Mouse (Mus musculus) midbrain, embryonic 11.5 days (tissue): Measurements from ENCODE around the gene Zfp870. TPM values are rescaled to one million over a fixed set of nuclear protein-coding genes. Genes with fewer than 3 reads are reported as not detected.
"Not testable (repeated sequence)": the region's sequence is repeated elsewhere in the genome, so short reads cannot be mapped to it uniquely, and the experiment has no call there.

Experiments used
- ATAC-seq: fragments of 200-750 bp; cut with Nextera tagmentation; 2 replicates; pipeline ENCODE4 v1.8.0; 2017; ENCODE audit warnings: moderate TSS enrichment, moderate library complexity; ENCODE audit not compliant: low FRiP score
- DNase-seq: peaks from one replicate; pipeline ENCODE4 v3.0.0; 2015; ENCODE audit warnings: low spot score; ENCODE audit errors: missing footprints
- H3K27ac ChIP-seq: fragments of 300-500 bp; sonication (generic); 2 replicates; pipeline ENCODE4 v1.5.1; 2014; ENCODE audit warnings: low read depth, low read length
- H3K27me3 ChIP-seq: fragments of 300-500 bp; sonication (generic); 2 replicates; pipeline ENCODE4 v1.6.1; 2014; ENCODE audit warnings: mild to moderate bottlenecking, low read length, moderate library complexity, mixed read lengths; ENCODE audit not compliant: control insufficient read depth, insufficient read depth
- H3K36me3 ChIP-seq: fragments of 300-500 bp; sonication (generic); 2 replicates; pipeline ENCODE4 v1.6.1; 2014; ENCODE audit warnings: mild to moderate bottlenecking, low read length, moderate library complexity, mixed read lengths; ENCODE audit not compliant: control insufficient read depth, insufficient read depth
- H3K4me1 ChIP-seq: fragments of 300-500 bp; sonication (generic); 2 replicates; pipeline ENCODE4 v1.6.1; 2014; ENCODE audit warnings: low read length; ENCODE audit not compliant: control insufficient read depth, insufficient read depth
- H3K4me2 ChIP-seq: fragments of 300-500 bp; sonication (generic); 2 replicates; pipeline ENCODE4 v1.6.1; 2014; ENCODE audit warnings: mild to moderate bottlenecking, moderate library complexity
- H3K4me3 ChIP-seq: fragments of 300-500 bp; sonication (generic); 2 replicates; pipeline ENCODE4 v1.5.1; 2014; ENCODE audit warnings: low read depth, low read length
- H3K9ac ChIP-seq: fragments of 300-500 bp; sonication (generic); 2 replicates; pipeline ENCODE4 v1.6.1; 2014; ENCODE audit warnings: low read length
- H3K9me3 ChIP-seq: fragments of 300-500 bp; sonication (generic); 2 replicates; pipeline ENCODE4 v1.6.1; 2016; ENCODE audit warnings: low read length; ENCODE audit not compliant: control insufficient read depth
- WGBS: fragments of 180-500 bp; shearing (Covaris S2); extraction: QIAGEN DNeasy Blood & Tissue Kit; methylation state at CpG from one replicate; pipeline ENCODE4 v1.1.7; 2014; 5-methylcytosine and 5-hydroxymethylcytosine counted together
- polyA plus RNA-seq: library from polyadenylated mRNA; unstranded; fragments of >200 nt; fragmentation: Nextera tagmentation; extraction: Ambion mirVana; gene quantifications from 2 replicates; pipeline ENCODE4 v1.2.1, GENCODE M21; 2014

The Zfp870 gene
- polyA plus RNA-seq, 1 experiment from 2014 or later, result 11.0 TPM

DNA sequence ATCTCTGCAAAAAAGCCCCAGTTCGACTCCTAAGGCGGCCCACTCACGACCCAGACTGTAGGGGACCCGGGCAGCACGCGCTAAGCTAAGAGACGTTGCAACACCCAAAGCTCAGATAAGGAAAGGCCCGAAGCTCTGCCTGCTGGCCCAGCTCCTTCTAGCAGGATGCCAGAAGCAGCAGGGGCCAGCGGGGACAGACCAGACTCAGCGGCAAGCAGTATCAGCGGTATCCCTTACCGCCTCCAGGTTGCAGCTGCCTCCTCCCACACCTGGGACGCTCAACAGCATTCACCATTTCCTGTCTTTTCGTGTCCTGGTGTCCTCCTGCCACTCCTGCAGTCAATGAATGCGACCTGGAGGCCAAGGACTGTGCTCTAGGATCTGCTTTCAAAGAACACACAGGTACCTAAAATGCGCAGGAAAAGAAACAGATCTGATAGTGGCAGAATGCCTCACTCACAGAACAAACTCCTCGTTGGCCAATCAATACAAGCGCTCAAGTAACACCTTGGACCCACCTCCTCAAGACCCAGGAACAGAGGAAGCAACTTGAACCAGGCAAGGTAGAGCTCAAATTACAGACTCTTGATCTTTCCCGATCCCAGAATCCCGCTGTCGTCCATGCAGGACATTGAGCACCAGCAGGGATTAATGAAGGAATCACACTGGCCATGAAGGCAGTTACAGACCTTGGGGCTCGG, 13.8 kb downstream of the Zfp870 start:
- Histone ChIP-seq H3K4me1 (no peaks in the 10 kb centered on the region), H3K9me3 (no peaks in the 10 kb centered on the region), H3K9ac (no peak overlapping the region), H3K27ac (no peak overlapping the region), H3K4me2 (no peak overlapping the region), H3K4me3 (no peak overlapping the region), H3K36me3 (no peaks in the 10 kb centered on the region; the same call in 1 of the 2 replicates), H3K27me3 (no peaks in the 10 kb centered on the region)
- DNase-seq, result no peak
- WGBS, result 15% methylated on average over 22 of the region's 22 CpGs
- no peak for ATAC-seq

DNA sequence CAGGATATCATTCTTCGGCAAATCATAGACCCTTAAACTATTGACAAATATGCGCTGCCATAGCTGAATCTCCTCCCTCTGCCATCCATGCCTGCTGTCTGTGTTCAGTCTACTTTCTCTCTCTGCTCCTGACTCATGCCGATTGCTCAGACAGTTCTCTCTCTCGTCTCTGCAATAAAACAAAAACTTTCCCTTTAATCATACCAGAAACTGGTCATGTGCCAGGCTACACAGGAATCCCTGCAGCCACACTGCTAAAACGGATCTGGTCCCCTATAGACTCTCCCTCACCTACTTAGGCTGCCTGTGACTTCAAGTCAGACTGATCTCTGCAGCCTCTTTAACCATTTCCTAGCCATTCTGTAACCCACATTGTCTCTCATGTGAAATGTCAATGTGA, 18.7 kb downstream of the Zfp870 start:
- no peak overlapping the region for H3K9ac ChIP-seq
- no peak overlapping the region for H3K4me2 ChIP-seq
- no peak for ATAC-seq
- H3K36me3 ChIP-seq, result no peaks in the 10 kb centered on the region
- whole genome bisulfite sequencing, result 73% methylated on average over 5 of the region's 5 CpGs
- no peak for DNase-seq
- H3K4me1 ChIP-seq, result no peaks in the 10 kb centered on the region
- H3K27me3 ChIP-seq, result no peaks in the 10 kb centered on the region
- 0 out of 2 replicates have a peak, but pooled peaks cover 2% of the 10 kb centered on the region for H3K9me3 ChIP-seq
- H3K4me3 ChIP-seq, result no peak overlapping the region
- no peak overlapping the region for H3K27ac ChIP-seq

DNA sequence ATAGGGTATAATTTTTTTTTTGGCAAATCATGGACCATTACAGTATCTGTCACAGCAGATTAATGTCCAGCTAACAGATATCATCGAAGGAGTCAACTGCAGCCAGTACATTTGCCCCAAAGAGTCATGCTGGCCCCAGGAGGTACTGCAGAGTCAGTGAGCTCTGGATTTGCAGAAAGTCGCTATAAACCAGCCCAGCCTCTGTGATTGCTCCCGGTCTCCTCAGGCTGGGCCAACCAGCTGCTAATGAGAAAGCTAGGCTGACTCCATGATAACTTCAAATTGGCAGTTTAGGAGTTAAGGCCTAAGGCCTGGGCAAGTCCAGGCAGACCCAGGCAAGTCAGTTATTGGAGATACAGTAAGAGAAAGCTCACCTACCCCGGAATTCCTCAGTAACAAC, 19.4 kb downstream of the Zfp870 start:
- no peak for DNase-seq
- Histone ChIP-seq H3K27me3 (no peaks in the 10 kb centered on the region), H3K9ac (no peak overlapping the region), H3K4me2 (no peak overlapping the region), H3K9me3 (0 out of 2 replicates have a peak, but pooled peaks cover 2% of the 10 kb centered on the region), H3K36me3 (no peaks in the 10 kb centered on the region), H3K27ac (no peak overlapping the region), H3K4me1 (no peaks in the 10 kb centered on the region), H3K4me3 (no peak overlapping the region)
- no peak for ATAC-seq
- 83% methylated on average over 4 of the region's 4 CpGs for WGBS

DNA sequence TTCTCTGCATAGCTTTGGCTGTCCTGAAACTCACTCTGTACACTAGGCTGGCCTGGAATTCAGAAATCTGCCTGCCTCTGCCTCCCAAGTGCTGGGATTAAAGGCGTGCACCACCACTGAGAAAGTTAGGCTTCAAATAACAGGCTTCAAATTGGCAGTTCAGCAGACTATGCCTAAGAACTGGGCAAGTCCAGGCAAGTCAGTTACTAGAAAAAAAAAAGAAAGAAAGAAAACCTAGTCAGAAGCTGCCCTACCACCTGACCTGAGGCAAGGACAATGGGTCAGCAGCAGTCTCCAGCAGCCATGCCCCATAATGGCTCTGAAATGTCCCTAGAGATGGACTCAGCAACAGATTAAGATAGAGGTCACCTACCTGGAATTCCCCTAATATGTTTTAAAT, 20.0 kb downstream of the Zfp870 start:
- no peak overlapping the region for H3K4me3 ChIP-seq
- no peaks in the 10 kb centered on the region for H3K36me3 ChIP-seq

DNA sequence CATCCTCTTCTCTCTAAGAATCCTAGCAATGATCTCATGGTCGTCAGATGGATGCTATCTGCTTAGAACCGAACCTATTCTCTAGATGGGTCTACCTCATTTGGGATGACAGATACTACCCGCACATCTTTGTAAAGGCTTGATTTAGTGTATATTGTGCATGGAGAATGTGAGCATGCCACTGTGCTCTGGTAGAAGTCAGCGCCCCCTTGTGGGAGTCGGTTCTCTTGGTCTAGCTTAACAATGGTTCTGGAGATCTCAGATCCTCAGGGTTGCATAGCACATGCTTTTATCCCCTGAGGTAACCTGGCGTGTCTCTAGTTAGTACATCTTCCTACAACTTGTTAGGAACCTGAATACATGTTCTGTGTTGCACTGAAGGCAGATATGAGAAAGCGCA, 24.2 kb downstream of the Zfp870 start:
- not testable (repeated sequence) for ATAC-seq, H3K4me2 ChIP-seq, H3K27ac ChIP-seq, H3K27me3 ChIP-seq, H3K9me3 ChIP-seq, H3K36me3 ChIP-seq, H3K4me1 ChIP-seq, DNase-seq, H3K9ac ChIP-seq, H3K4me3 ChIP-seq
- WGBS, result 60% methylated on average over 3 of the region's 7 CpGs

More for the DNA sequence above, 20.0 kb downstream of the Zfp870 start:
- Histone ChIP-seq H3K9ac (no peak overlapping the region), H3K27me3 (no peaks in the 10 kb centered on the region), H3K27ac (no peak overlapping the region), H3K9me3 (0 out of 2 replicates have a peak, but pooled peaks cover 2% of the 10 kb centered on the region), H3K4me1 (no peaks in the 10 kb centered on the region), H3K4me2 (no peak overlapping the region)
- DNase-seq (no peak), ATAC-seq (no peak)
- WGBS, result 100% methylated on average over 1 of the region's 1 CpGs

DNA sequence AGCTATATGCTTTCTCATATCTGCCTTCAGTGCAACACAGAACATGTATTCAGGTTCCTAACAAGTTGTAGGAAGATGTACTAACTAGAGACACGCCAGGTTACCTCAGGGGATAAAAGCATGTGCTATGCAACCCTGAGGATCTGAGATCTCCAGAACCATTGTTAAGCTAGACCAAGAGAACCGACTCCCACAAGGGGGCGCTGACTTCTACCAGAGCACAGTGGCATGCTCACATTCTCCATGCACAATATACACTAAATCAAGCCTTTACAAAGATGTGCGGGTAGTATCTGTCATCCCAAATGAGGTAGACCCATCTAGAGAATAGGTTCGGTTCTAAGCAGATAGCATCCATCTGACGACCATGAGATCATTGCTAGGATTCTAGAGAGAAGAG, 34.7 kb downstream of the Zfp870 start:
- not testable (repeated sequence) for H3K36me3 ChIP-seq, H3K9ac ChIP-seq, H3K4me3 ChIP-seq, ATAC-seq, H3K27me3 ChIP-seq, H3K27ac ChIP-seq, H3K4me2 ChIP-seq, DNase-seq, H3K9me3 ChIP-seq, H3K4me1 ChIP-seq
- 56% methylated on average over 3 of the region's 6 CpGs for WGBS

DNA sequence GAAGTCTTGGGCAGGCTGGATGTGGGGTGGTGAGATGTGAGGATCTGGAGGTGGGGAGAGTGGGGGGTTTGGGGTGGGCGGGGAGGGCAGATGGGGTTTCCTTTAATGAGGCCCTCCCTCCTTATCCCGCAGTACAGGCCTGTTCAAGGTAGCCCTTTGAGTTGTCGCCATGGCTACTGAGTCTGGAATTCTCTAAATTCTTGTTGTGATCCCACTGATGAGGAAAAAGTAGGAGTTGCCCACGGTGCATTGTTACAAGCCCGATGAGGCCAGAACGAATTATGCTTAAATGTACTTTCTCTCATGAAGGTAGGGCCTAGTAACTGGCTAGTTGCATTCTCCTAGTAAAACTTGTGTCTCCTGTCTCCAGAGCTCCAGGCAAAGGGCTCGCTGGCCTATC, 39.9 kb downstream of the Zfp870 start:
- no peak overlapping the region for H3K4me2 ChIP-seq
- H3K4me1 ChIP-seq, result no peaks in the 10 kb centered on the region
- H3K27ac ChIP-seq, result no peak overlapping the region
- no peak overlapping the region for H3K9ac ChIP-seq
- DNase-seq, result no peak
- H3K4me3 ChIP-seq, result no peak overlapping the region
- H3K36me3 ChIP-seq, result no peaks in the 10 kb centered on the region
- WGBS, result 34% methylated on average over 7 of the region's 7 CpGs
- H3K9me3 ChIP-seq, result no peaks in the 10 kb centered on the region
- no peak for ATAC-seq
- no peaks in the 10 kb centered on the region for H3K27me3 ChIP-seq

DNA sequence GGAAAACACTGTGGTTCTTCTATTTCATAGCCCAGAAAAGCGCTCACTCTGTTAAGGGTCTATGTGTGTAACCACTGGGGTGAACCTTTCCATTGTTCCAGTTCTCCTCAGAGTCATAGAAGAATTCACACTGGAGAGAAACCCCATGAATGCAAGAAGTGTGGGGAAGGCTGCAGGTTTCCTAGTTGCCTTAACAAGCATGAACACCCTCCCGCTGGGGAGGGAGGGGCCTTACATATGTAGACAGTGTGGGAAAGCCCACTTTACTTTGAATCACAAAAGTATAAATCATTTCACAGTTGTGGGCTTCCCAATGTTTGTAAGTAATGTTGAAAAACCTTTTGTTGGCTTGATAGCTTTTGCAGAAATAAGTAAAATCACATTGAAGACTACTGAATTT, 50.1 kb downstream of the Zfp870 start:
- ATAC-seq (no peak), DNase-seq (no peak)
- H3K27ac ChIP-seq, result no peak overlapping the region
- 71% methylated on average over 2 of the region's 2 CpGs for WGBS
- H3K4me1 ChIP-seq, result no peaks in the 10 kb centered on the region
- H3K9ac ChIP-seq, result no peak overlapping the region
- H3K4me2 ChIP-seq, result no peak overlapping the region
- no peaks in the 10 kb centered on the region for H3K27me3 ChIP-seq
- no peaks in the 10 kb centered on the region for H3K9me3 ChIP-seq
- H3K4me3 ChIP-seq, result no peak overlapping the region
- H3K36me3 ChIP-seq, result no peaks in the 10 kb centered on the region

DNA sequence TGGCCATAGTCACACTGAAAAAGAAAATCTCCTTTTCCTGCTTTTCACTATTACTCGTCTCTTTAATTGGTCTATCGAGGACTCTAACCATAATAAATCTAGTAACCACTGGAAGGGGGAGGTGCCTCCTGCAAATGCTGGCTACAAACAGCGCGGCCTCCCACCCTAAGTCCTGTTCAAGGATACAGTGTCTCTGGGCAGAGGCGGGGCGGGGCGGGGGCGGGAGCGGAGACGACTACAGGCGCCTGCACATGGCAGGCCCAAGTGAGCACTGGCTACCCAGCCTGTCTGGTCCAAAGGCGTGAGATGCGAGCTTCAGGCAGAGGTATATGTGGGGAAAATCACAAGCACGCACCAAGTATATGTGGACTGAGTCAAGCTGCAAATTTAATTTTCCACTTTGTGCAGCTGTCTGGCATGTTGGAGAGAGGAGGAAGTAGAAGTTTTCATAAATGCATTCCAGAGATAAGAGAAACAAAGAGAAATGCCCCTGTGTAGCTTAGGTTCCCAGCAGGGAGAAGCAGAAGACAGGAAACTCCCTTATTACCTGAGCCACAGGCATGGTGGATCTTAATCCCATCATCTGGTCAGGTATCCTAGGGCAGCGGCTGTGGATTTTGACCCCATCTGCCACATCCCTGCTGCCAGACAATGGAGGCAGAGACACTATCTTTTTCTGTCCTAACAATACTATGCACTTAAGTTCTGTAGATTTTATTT, 52.2 kb downstream of the Zfp870 start:
- Histone ChIP-seq H3K9ac (no peak overlapping the region), H3K4me3 (no peak overlapping the region), H3K9me3 (no peaks in the 10 kb centered on the region), H3K36me3 (no peaks in the 10 kb centered on the region), H3K4me1 (no peaks in the 10 kb centered on the region), H3K27ac (no peak overlapping the region), H3K4me2 (no peak overlapping the region), H3K27me3 (no peaks in the 10 kb centered on the region)
- ATAC-seq (no peak), DNase-seq (no peak)
- WGBS, result 54% methylated on average over 15 of the region's 15 CpGs
